Mouse (Mus musculus) stomach, embryonic 16.5 days (tissue): ENCODE data around the gene Fbxo46. TPM values are rescaled to one million over a fixed set of nuclear protein-coding genes. Genes with fewer than 3 reads are reported as not detected.
A peak's percentile ranks its signal among the peaks of the same experiment; 100 is the strongest.

Experiments used
- ATAC-seq: fragments of 200-750 bp; cut with Nextera tagmentation; 2 replicates; pipeline ENCODE4 v1.8.0; 2017; ENCODE audit warnings: moderate number of reproducible peaks, moderate TSS enrichment; ENCODE audit not compliant: insufficient read depth, low FRiP score
- H3K27ac ChIP-seq: fragments of 300-500 bp; sonication (generic); 2 replicates; pipeline ENCODE4 v1.5.1; 2014; ENCODE audit warnings: low read length
- H3K27me3 ChIP-seq: fragments of 300-500 bp; sonication (generic); 2 replicates; pipeline ENCODE4 v1.6.1; 2014; ENCODE audit warnings: low read length, control low read depth, mixed read lengths; ENCODE audit not compliant: control insufficient read depth, insufficient read depth
- H3K36me3 ChIP-seq: fragments of 300-500 bp; sonication (generic); 2 replicates; pipeline ENCODE4 v1.6.1; 2014; ENCODE audit warnings: low read length; ENCODE audit not compliant: control insufficient read depth, insufficient read depth
- H3K4me1 ChIP-seq: fragments of 300-500 bp; sonication (generic); 2 replicates; pipeline ENCODE4 v1.6.1; 2014; ENCODE audit warnings: low read length, control low read depth, mixed read lengths; ENCODE audit not compliant: control insufficient read depth, insufficient read depth
- H3K4me2 ChIP-seq: fragments of 300-500 bp; sonication (generic); 2 replicates; pipeline ENCODE4 v1.6.1; 2014; ENCODE audit warnings: low read depth, low read length, mixed read lengths
- H3K4me3 ChIP-seq: fragments of 300-500 bp; sonication (generic); replicated peaks from 2 replicates; pipeline ENCODE4 v1.5.1; 2014; ENCODE audit warnings: mild to moderate bottlenecking, low read length
- H3K9ac ChIP-seq: fragments of 300-500 bp; sonication (generic); 2 replicates; pipeline ENCODE4 v1.6.1; 2014; ENCODE audit warnings: low read length
- H3K9me3 ChIP-seq: fragments of 300-500 bp; sonication (generic); replicated peaks from 2 replicates; pipeline ENCODE4 v1.6.1; 2016; ENCODE audit warnings: low read length, control low read depth; ENCODE audit not compliant: control insufficient read depth
- WGBS: fragments of 180-500 bp; shearing (Covaris S2); extraction: QIAGEN DNeasy Blood & Tissue Kit; methylation state at CpG from one replicate; pipeline ENCODE4 v1.1.7; 2014; 5-methylcytosine and 5-hydroxymethylcytosine counted together
- polyA plus RNA-seq: library from polyadenylated mRNA; unstranded; fragments of >200 nt; fragmentation: Nextera tagmentation; extraction: Ambion mirVana; gene quantifications from 2 replicates; pipeline ENCODE4 v1.2.1, GENCODE M21; 2015

The Fbxo46 gene
- polyA plus RNA-seq, 1 experiment from 2014 or later: 13.5 TPM

- WGBS: 11% methylated on average over 14 of the region's 14 CpGs
- H3K9me3 ChIP-seq: no peaks in the 10 kb centered on the region
- peak within 1 kb of the TSS; percentile 38 for H3K4me2 ChIP-seq
- ATAC-seq: peak; percentile 42
- peaks cover 26% of the 10 kb centered on the region for H3K4me1 ChIP-seq
- H3K27me3 ChIP-seq: no peaks in the 10 kb centered on the region; the same call in 1 of the 2 replicates
- H3K27ac ChIP-seq: no peak within 1 kb of the TSS
- H3K4me3 ChIP-seq: 0 out of 2 replicates have a peak within 1 kb of the TSS, but pooled peaks have one; percentile 2
- no peaks in the 10 kb centered on the region for H3K36me3 ChIP-seq
- H3K9ac ChIP-seq: peak within 1 kb of the TSS; percentile 44; the same call in 1 of the 2 replicates
Measured at GRCm38 (mm10) chr7:19165656-19166423, 46.2 kb downstream of the Fbxo46 start, which contains the start of gene Gipr. Gipr (minus strand) TSS chr7:19166127.

DNA sequence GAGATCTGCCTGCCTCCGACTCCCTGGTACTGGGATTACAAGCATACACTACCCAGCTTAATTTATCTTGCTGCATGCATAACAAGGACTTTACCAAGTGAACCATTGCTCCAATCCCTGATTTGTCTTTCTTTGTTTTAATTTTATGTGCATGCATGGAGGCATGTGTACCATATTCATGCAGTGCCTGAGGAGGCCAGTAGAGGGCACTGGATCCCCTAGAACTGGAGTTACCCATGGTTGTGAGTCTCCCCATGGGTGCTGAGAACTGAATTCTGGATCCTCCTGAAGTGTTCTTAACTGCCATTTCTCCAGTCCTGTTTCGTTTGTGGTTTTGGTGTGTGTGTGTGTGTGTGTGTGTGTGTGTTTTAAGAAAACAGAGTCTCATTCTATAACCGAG lies 47.3 kb downstream of the Fbxo46 start:
- WGBS: 88% methylated on average over 3 of the region's 3 CpGs
- ATAC-seq: no peak
- no peaks in the 10 kb centered on the region; the same call in 1 of the 2 replicates for H3K27me3 ChIP-seq
- H3K4me2 ChIP-seq: no peak overlapping the region
- no peak overlapping the region for H3K9ac ChIP-seq
- H3K4me1 ChIP-seq: peaks cover 32% of the 10 kb centered on the region
- no peaks in the 10 kb centered on the region for H3K9me3 ChIP-seq
- H3K36me3 ChIP-seq: no peaks in the 10 kb centered on the region
- no peak overlapping the region for H3K4me3 ChIP-seq
- no peak overlapping the region for H3K27ac ChIP-seq

DNA sequence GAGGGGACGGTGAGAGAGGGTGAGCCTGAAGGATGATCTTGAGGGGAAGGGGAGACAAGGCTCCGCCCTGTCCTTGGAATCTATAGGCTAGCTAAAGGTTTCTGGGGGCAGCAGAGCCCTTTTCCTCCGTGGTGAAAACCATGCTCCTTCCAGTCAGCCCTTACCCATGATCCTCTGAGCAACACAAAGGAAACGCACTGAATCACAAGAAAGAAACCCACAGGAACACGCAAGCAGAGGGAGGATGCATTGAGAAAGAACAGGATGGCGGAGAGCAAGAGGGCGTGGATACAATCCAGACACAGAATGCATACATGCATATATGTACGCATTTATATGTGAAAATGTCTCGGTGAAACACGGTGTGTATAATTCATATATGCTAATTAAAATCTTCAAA lies 49.8 kb downstream of the Fbxo46 start:
- Histone ChIP-seq H3K27me3 (no peaks in the 10 kb centered on the region; the same call in 1 of the 2 replicates), H3K9ac (no peak overlapping the region), H3K36me3 (no peaks in the 10 kb centered on the region), H3K4me1 (peaks cover 28% of the 10 kb centered on the region), H3K4me2 (no peak overlapping the region), H3K9me3 (no peaks in the 10 kb centered on the region), H3K4me3 (no peak overlapping the region), H3K27ac (0 out of 2 replicates have a peak overlapping the region, but pooled peaks have one; percentile 2)
- no peak for ATAC-seq
- 59% methylated on average over 10 of the region's 10 CpGs for WGBS

GRCm38 (mm10) chr7:19170142-19170541 lies 50.5 kb downstream of the Fbxo46 start:
- no peak overlapping the region for H3K4me2 ChIP-seq
- H3K4me1 ChIP-seq: peaks cover 21% of the 10 kb centered on the region
- WGBS: 40% methylated on average over 8 of the region's 8 CpGs
- no peak overlapping the region for H3K4me3 ChIP-seq
- no peaks in the 10 kb centered on the region for H3K36me3 ChIP-seq
- no peaks in the 10 kb centered on the region; the same call in 1 of the 2 replicates for H3K27me3 ChIP-seq
- peak; percentile 65; the same call in 1 of the 2 replicates for ATAC-seq
- peak overlapping the region; percentile 47; the same call in 1 of the 2 replicates for H3K9ac ChIP-seq
- H3K9me3 ChIP-seq: no peaks in the 10 kb centered on the region
- H3K27ac ChIP-seq: peak overlapping the region; percentile 2; the same call in 1 of the 2 replicates

DNA sequence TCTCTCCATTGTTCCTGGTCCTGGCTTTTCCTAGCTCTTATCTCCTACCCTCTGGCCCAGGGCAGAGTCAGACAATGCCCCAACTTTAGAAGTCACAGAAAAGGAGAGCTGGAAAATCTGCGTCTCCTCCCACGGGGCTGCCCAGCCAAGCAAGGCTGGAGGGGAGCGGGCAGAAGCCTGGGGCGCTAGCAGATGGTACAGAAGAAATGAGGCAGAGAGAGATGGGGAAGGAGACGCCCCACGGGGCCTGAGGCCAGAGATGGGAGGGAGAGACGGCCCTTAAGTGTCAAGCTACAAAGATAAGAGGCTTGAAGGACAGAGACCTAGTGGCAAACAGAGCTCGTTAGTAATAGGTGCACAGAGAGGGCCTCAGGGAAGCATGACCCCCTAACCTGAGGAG lies 52.2 kb downstream of the Fbxo46 start:
- H3K27me3 ChIP-seq: peaks cover 16% of the 10 kb centered on the region
- no peak overlapping the region for H3K27ac ChIP-seq
- WGBS: 50% methylated on average over 8 of the region's 8 CpGs
- no peak overlapping the region for H3K4me2 ChIP-seq
- H3K9ac ChIP-seq: no peak overlapping the region
- no peaks in the 10 kb centered on the region for H3K9me3 ChIP-seq
- no peaks in the 10 kb centered on the region for H3K36me3 ChIP-seq
- H3K4me3 ChIP-seq: no peak overlapping the region
- peaks cover 13% of the 10 kb centered on the region; the same call in 1 of the 2 replicates for H3K4me1 ChIP-seq
- ATAC-seq: no peak

DNA sequence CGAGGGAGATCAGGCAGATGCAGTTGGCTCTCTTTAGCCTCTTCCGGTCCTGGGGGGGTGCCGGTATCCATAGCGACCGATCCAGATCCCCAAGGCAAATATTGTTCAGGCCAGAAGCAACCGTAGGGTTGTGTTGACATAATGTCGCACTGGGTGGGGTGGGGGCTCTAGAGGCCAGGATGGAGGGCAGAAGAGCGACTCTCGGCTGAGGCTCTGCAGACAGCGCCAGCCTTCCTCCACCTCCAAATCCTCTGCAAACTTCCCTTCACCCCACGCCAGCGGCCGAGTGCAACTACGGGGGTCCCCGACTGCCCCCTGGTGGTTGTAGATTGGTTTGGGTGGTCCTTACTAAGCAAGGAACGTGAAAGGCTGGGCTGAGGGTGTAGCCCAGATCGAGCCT lies 53.2 kb downstream of the Fbxo46 start:
- 4% methylated on average over 17 of the region's 17 CpGs for WGBS
- H3K4me3 ChIP-seq: peak overlapping the region; percentile 22
- H3K36me3 ChIP-seq: no peaks in the 10 kb centered on the region
- no peak overlapping the region; the same call in 1 of the 2 replicates for H3K9ac ChIP-seq
- ATAC-seq: peak; percentile 53; the same call in 1 of the 2 replicates
- peak overlapping the region; percentile 44 for H3K4me2 ChIP-seq
- peaks cover 13% of the 10 kb centered on the region; the same call in 1 of the 2 replicates for H3K4me1 ChIP-seq
- H3K27ac ChIP-seq: no peak overlapping the region
- peaks cover 26% of the 10 kb centered on the region for H3K27me3 ChIP-seq
- H3K9me3 ChIP-seq: no peaks in the 10 kb centered on the region

DNA sequence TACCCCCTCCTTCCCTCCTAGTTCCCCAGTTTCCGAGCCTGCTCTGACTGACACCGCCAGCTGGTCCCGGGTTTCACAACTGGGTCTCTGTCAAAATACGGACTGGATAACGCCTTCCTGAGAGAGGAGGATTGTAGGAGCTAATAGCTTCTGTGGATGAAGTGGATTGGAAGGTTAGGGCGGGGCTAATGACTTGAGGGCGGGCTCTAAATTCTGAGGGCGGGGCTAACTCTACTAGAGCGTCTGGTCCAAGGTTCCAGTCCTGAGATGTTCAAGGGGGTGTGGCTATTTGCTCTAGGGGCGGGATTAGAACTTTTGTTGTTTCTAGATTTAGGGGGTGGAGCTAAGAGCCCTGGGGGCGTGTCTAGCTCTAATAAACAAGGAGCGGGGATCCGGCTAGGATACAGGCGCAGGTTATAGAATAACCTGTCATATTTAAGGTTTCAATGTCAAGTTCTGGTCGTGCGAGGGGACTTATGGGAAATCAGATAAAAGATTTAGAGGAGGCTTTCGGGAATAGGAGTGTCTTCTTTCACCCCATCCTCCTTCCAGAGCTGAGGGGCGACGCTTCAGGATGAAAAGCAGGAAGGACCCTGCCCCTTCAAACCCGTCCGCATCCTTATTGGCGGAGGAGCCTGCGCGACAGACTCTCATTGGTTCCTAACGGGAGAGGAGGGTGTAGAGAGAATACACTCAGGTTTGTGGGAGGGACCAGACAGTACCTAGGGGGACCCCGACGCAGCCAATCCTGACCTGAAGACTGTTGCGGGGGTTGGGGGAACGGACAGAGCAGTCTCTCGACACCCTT lies 56.3 kb downstream of the Fbxo46 start, which contains the start of gene Eml2:
Gene Eml2 (plus strand): TSS at position 714 of the 808 bp plus-strand sequence.
- H3K9ac ChIP-seq: peak within 1 kb of the TSS; percentile 52; the same call in 1 of the 2 replicates
- H3K4me1 ChIP-seq: peaks cover 20% of the 10 kb centered on the region
- no peak within 1 kb of the TSS for H3K27ac ChIP-seq
- H3K9me3 ChIP-seq: no peaks in the 10 kb centered on the region; the same call in 1 of the 2 replicates
- ATAC-seq: peak; percentile 18; the same call in 1 of the 2 replicates
- H3K4me2 ChIP-seq: peak within 1 kb of the TSS; percentile 22
- peaks cover 50% of the 10 kb centered on the region for H3K27me3 ChIP-seq
- H3K36me3 ChIP-seq: no peaks in the 10 kb centered on the region
- peak within 1 kb of the TSS; percentile 20 for H3K4me3 ChIP-seq
- WGBS: 1% methylated on average over 30 of the region's 30 CpGs

DNA sequence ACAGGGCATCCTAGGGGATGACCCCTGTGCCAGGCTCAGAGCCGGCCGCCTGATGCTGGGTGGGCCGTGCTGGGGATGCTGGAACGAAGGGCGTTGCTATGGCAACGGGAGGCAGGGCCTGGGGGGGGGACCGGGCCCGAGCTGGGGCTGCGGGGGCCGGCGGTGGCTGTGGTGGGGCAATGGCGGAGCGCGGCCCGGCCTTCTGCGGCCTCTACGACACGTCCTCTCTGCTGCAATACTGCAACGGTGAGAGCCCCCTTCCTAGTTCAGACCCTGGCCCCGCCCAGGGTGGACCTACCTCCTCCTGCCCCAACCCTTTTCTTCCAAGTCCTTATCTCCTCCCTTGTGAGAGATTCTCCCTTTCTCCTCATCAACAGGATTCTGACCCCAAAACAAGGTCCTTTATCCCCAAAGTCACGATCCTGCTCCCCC lies 56.9 kb downstream of the Fbxo46 start:
- peaks cover 18% of the 10 kb centered on the region for H3K4me1 ChIP-seq
- ATAC-seq: no peak
- peak overlapping the region; percentile 20 for H3K4me3 ChIP-seq
- H3K36me3 ChIP-seq: no peaks in the 10 kb centered on the region
- no peaks in the 10 kb centered on the region; the same call in 1 of the 2 replicates for H3K9me3 ChIP-seq
- 9% methylated on average over 21 of the region's 21 CpGs for WGBS
- no peak overlapping the region for H3K27ac ChIP-seq
- H3K27me3 ChIP-seq: peaks cover 50% of the 10 kb centered on the region
- H3K9ac ChIP-seq: peak overlapping the region; percentile 52; the same call in 1 of the 2 replicates
- peak overlapping the region; percentile 22; the same call in 1 of the 2 replicates for H3K4me2 ChIP-seq
